Mouse (Mus musculus) hindbrain, embryonic 15.5 days (tissue): ENCODE data around the gene Lcorl. TPM values are rescaled to one million over a fixed set of nuclear protein-coding genes. Genes with fewer than 3 reads are reported as not detected.

ENCODE experiments used
- ATAC-seq: fragments of 200-750 bp; cut with Nextera tagmentation; 2 replicates; pipeline ENCODE4 v1.8.0; 2017; ENCODE audit warnings: low read depth, moderate number of reproducible peaks, moderate TSS enrichment; ENCODE audit not compliant: low FRiP score
- H3K27ac ChIP-seq: fragments of 300-500 bp; sonication (generic); replicated peaks from 2 replicates; pipeline ENCODE4 v1.5.1; 2015; ENCODE audit warnings: mild to moderate bottlenecking, inconsistent platforms
- H3K27me3 ChIP-seq: fragments of 300-500 bp; sonication (generic); 2 replicates; pipeline ENCODE4 v1.6.1; 2015; ENCODE audit warnings: control low read depth, inconsistent platforms
- H3K36me3 ChIP-seq: fragments of 300-500 bp; sonication (generic); 2 replicates; pipeline ENCODE4 v1.6.1; 2015; ENCODE audit warnings: control low read depth, inconsistent platforms
- H3K4me1 ChIP-seq: fragments of 300-500 bp; sonication (generic); replicated peaks from 2 replicates; pipeline ENCODE4 v1.6.1; 2015; ENCODE audit warnings: control low read depth, inconsistent platforms
- H3K4me2 ChIP-seq: fragments of 300-500 bp; sonication (generic); 2 replicates; pipeline ENCODE4 v1.6.1; 2015; ENCODE audit warnings: moderate library complexity, mild to moderate bottlenecking, inconsistent platforms
- H3K4me3 ChIP-seq: fragments of 300-500 bp; sonication (generic); 2 replicates; pipeline ENCODE4 v1.5.1; 2015; ENCODE audit warnings: mild to moderate bottlenecking, inconsistent platforms
- H3K9ac ChIP-seq: fragments of 300-500 bp; sonication (generic); 2 replicates; pipeline ENCODE4 v1.6.1; 2015; ENCODE audit warnings: inconsistent platforms
- H3K9me3 ChIP-seq: fragments of 300-500 bp; sonication (generic); 2 replicates; pipeline ENCODE4 v1.6.1; 2016; ENCODE audit warnings: control low read depth, inconsistent platforms
- WGBS: fragments of 180-500 bp; shearing (Covaris S2); methylation state at CpG from one replicate; pipeline ENCODE4 v1.1.7; 2015; 5-methylcytosine and 5-hydroxymethylcytosine counted together
- polyA plus RNA-seq: library from polyadenylated mRNA; unstranded; fragments of >200 nt; fragmentation: Nextera tagmentation; extraction: Ambion mirVana; gene quantifications from 2 replicates; pipeline ENCODE4 v1.2.1, GENCODE M21; 2015

Lcorl gene
- polyA plus RNA-seq, 1 experiment from 2014 or later = 40.3 TPM

DNA sequence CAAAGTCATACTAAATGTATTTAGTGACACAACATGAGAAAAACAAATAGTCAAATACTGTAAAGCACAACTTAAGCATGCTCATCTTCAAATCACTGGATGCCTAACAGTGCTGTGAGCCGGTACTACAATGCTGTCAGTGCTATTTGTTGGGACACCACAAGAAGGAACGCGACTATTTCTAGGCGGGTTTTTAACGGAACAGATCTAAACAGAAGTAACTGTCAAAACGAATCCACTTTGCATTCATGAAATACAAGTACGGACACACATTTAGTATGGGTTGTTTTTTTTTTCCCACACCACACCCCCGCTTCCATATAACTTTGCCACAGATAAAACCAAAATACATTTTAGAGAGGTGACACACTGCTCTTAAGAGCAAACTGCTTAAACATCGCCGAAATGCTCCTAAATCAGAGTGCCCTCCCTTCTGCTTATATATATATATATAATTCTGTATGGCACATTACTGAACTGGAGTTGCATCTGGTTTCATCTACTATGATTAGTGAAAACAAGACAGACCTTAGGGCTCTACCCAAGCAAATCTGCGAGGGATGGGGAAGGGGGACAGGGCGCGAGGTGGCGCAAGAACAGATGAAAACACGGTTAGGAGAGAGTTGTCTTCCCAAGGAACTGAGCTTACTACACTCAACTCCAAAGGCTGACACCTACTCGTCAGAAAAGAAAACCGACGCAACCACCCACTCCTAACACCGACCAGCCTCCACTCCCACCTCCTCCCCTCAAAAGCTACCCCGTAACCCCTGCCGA, 1.7 kb downstream of the Lcorl start:
- peak overlapping the region; percentile 84 for H3K9ac ChIP-seq
- H3K27ac ChIP-seq = peak overlapping the region; percentile 98
- H3K9me3 ChIP-seq = no peaks in the 10 kb centered on the region
- no peaks in the 10 kb centered on the region for H3K36me3 ChIP-seq
- peak overlapping the region; percentile 86 for H3K4me3 ChIP-seq
- peak; percentile 29 for ATAC-seq
- no peaks in the 10 kb centered on the region for H3K27me3 ChIP-seq
- WGBS = 19% methylated on average over 21 of the region's 21 CpGs
- H3K4me1 ChIP-seq = peaks cover 6% of the 10 kb centered on the region
- H3K4me2 ChIP-seq = peak overlapping the region; percentile 82

DNA sequence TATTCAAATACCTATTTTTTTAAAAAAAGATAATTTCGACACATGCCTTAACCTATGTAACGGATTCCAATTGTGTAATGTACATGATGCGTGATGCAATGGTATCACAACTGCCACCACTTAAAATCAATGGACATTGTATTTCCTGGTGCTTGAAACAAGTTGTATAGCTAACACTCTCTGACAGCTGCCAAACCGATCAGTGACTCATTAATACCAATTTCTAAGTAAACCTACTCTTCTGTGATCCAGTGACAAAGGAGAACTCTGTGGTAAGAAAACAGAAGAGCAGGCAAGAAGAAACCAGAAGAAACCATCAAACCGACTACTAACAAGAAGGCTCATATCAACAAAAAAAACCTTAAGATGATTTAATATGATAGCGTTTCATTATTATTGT, 12.7 kb downstream of the Lcorl start:
- WGBS = 97% methylated on average over 6 of the region's 6 CpGs
- Histone ChIP-seq H3K27ac (no peak overlapping the region), H3K9ac (no peak overlapping the region), H3K9me3 (no peaks in the 10 kb centered on the region), H3K27me3 (no peaks in the 10 kb centered on the region), H3K36me3 (no peaks in the 10 kb centered on the region), H3K4me1 (no peaks in the 10 kb centered on the region), H3K4me2 (no peak overlapping the region), H3K4me3 (no peak overlapping the region)
- ATAC-seq = no peak

DNA sequence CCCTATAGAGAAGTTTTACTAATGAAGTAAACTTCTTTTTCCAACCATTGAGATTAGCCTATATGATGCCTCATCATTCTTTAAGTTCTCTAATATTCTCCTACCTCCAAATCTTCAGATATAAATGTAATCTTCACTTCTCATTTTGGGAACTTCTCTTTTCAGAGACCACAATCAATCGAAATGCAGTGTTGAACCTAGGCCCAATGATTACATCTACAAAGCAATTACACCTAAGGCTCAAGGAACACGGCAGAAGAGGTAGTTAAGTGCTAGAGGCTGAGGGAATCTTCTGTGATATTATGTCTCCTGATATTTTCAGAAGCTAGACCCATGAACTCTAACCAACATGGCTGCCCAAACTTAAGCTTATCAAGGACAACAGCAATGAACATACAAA, 22.3 kb downstream of the Lcorl start:
- Histone ChIP-seq H3K4me3 (no peak overlapping the region), H3K4me1 (no peaks in the 10 kb centered on the region), H3K27me3 (no peaks in the 10 kb centered on the region), H3K9ac (no peak overlapping the region), H3K27ac (no peak overlapping the region), H3K36me3 (no peaks in the 10 kb centered on the region), H3K9me3 (0 out of 2 replicates have a peak, but pooled peaks cover 3% of the 10 kb centered on the region), H3K4me2 (no peak overlapping the region)
- ATAC-seq = no peak
- 95% methylated on average over 2 of the region's 2 CpGs for WGBS

DNA sequence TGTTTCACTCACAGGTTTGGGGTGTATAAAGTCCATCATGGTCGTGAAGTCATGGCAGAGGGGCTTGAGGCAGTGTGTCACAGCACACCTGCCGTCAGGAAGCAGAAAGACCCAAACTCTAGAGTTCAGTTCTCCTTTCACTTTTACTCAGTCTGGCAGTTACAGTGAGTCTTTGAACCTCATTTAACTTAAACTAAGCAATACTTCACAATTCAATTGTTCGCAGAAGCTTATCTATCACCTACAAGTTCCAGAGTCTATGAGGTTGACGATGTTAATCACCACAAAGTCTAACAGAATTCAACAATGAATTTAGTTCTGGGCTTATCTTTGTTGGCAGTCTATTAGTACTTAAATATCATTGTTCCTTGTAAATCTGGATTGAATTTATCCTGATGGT, 45.9 kb downstream of the Lcorl start:
- ATAC-seq = no peak

DNA sequence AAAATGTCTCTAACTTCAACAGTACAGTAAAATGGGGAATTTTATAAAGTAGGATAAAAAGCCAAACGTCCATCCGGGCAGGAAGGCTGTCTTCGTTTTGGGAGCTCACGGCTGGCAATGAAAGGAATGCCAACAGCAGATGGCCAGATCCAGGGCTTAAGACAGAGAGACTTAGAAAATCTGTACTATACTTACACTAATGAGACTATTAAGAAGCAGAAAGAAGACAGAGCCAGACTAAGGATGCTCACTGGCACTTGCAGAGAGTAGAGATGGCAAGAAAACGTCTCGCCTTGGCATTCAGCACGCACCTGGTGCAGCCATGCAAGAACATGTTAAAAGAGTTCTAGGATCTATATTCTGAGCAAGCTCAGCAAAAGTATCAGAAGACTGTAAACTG, 65.6 kb downstream of the Lcorl start:
- Histone ChIP-seq H3K27ac (no peak overlapping the region), H3K27me3 (no peaks in the 10 kb centered on the region), H3K9ac (no peak overlapping the region), H3K4me1 (no peaks in the 10 kb centered on the region), H3K4me3 (no peak overlapping the region), H3K4me2 (no peak overlapping the region), H3K9me3 (no peaks in the 10 kb centered on the region), H3K36me3 (no peaks in the 10 kb centered on the region)
- ATAC-seq = no peak
- 82% methylated on average over 7 of the region's 7 CpGs for WGBS

More for the DNA sequence above, 45.9 kb downstream of the Lcorl start:
- WGBS = 99% methylated on average over 4 of the region's 4 CpGs
- Histone ChIP-seq H3K4me3 (no peak overlapping the region), H3K4me2 (no peak overlapping the region), H3K27ac (no peak overlapping the region), H3K9me3 (0 out of 2 replicates have a peak, but pooled peaks cover 5% of the 10 kb centered on the region), H3K36me3 (peaks cover 4% of the 10 kb centered on the region; the same call in 1 of the 2 replicates), H3K9ac (no peak overlapping the region), H3K27me3 (no peaks in the 10 kb centered on the region), H3K4me1 (no peaks in the 10 kb centered on the region)

DNA sequence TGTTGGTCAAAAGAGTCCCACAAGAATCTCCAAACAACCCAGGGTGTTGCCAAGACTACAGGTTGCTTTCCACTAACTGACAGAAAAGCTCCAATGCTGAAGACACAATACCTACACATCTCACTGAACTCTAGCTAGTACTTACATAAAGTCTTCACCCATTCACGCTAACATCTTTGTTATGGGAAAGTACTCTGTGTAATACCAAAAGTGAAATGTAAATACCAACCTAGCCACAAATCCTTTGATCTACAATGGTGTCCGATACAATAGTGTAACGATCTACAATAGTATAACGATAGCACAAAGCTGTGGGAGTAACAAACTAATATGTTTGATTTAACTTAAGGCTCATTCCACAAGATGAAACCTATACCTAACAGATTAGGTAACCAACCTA, 67.2 kb downstream of the Lcorl start:
- no peaks in the 10 kb centered on the region for H3K4me1 ChIP-seq
- no peaks in the 10 kb centered on the region for H3K27me3 ChIP-seq
- H3K4me2 ChIP-seq = no peak overlapping the region
- no peak overlapping the region for H3K4me3 ChIP-seq
- no peak overlapping the region for H3K9ac ChIP-seq
- H3K9me3 ChIP-seq = no peaks in the 10 kb centered on the region
- H3K36me3 ChIP-seq = no peaks in the 10 kb centered on the region
- ATAC-seq = no peak
- 97% methylated on average over 4 of the region's 4 CpGs for WGBS
- no peak overlapping the region for H3K27ac ChIP-seq

DNA sequence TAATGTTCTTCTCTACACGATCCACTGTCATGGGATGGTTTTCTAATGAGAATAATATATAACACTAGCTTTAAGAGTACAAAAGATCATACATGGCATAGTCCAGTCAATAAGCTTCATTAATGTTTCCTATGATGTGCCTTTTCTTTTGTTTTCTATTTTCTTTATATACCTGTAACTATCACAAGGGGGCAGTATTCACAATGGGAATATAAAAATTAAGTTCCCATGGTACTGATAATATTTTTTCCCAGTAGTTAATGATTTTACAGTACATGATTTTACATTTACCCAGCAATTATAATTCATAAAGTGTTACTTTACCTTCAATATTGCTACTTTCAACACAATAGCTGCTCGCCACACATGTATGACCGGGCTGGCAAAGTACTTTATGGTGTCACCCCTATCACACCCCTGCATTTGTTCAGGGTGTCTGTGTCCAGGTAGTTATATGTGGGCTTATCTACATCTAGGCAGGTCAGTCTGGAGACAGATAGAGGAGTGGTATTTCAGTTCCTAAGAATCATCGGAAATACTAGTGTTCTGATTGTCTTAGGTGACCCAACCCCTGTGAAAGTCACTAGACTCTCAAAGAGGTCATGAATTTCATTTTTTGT, 99.8 kb downstream of the Lcorl start:
- Histone ChIP-seq H3K36me3 (no peaks in the 10 kb centered on the region), H3K9me3 (no peaks in the 10 kb centered on the region), H3K27me3 (no peaks in the 10 kb centered on the region), H3K27ac (no peak overlapping the region), H3K4me2 (no peak overlapping the region), H3K9ac (no peak overlapping the region), H3K4me3 (no peak overlapping the region), H3K4me1 (no peaks in the 10 kb centered on the region)
- WGBS = 90% methylated on average over 4 of the region's 4 CpGs
- ATAC-seq = no peak

DNA sequence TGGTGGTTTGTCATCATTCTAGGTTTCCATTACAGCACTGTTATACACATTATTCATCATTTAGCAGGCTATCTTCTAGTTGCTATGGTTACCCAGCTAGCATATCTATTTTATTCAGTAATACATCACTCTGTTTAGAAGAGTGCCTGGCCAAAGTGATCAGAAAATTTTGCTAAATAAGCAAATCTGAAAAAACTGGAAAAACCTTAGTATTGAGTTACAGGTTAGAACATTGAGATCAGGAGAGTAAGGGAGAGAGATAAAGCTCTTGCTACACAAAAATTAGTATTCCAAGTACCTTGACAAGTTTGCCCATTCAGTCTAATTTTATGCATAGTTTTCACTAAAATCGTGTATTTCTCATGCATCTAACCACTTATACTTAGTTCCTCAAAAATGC, 119.5 kb downstream of the Lcorl start:
- Histone ChIP-seq H3K9ac (no peak overlapping the region), H3K4me1 (no peaks in the 10 kb centered on the region), H3K27ac (no peak overlapping the region), H3K4me2 (no peak overlapping the region), H3K9me3 (no peaks in the 10 kb centered on the region), H3K36me3 (no peaks in the 10 kb centered on the region), H3K27me3 (no peaks in the 10 kb centered on the region), H3K4me3 (no peak overlapping the region)
- ATAC-seq = no peak
- whole genome bisulfite sequencing = 90% methylated on average over 1 of the region's 1 CpGs

DNA sequence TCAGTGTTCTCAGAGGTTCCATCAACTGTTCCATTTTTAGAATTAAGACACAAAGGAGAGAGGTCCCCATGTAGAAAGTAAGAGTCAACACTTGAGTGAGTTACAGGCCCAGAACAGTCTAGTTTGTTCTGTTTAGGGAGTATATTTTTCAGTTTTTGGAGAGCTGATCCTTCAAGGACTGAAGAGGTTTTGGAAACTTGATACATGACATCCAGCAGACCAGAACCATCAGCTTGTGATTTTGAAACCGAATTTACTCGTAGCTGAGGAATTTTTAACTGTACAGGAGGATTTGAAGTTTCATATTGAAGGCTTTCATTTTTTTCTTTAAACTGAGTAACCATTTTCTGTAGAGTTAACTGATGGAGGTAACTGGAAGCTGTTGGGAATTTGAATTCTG, 123.7 kb downstream of the Lcorl start:
- H3K27me3 ChIP-seq = no peaks in the 10 kb centered on the region
- H3K4me2 ChIP-seq = no peak overlapping the region
- no peak for ATAC-seq
- H3K27ac ChIP-seq = no peak overlapping the region
- WGBS = 95% methylated on average over 2 of the region's 2 CpGs
- H3K36me3 ChIP-seq = no peaks in the 10 kb centered on the region
- H3K9ac ChIP-seq = no peak overlapping the region
- H3K4me3 ChIP-seq = no peak overlapping the region
- no peaks in the 10 kb centered on the region for H3K9me3 ChIP-seq
- no peaks in the 10 kb centered on the region for H3K4me1 ChIP-seq

DNA sequence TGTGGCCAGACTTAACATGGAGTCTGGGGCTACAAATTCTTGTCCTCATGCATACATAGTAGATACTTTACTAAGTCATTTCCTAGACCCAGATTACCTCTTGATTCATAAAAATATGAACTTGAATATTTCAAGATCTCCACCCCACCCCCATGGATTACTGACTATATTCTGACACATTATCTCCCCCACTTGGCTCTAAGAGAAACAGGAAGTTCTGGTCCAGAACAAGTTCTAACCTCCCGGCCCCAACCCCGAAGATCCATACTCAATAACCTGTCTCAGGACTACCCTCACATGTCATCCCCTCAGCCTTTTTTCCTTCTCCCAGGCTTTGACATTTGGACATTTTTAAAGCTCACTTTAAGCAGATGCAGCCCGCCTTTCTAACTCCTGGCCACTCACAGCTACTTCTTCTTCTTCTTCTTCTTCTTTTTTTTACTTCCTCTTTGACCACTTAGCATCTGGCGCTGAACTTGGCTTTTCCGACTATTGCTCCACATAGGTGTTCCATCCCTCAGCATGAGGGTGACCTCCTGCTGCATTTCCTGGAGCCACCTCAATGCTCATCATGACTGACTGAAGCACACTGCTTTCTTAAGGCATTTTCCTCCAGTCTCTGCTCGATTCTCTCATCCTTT, 138.4 kb downstream of the Lcorl start:
- ATAC-seq = no peak
- 92% methylated on average over 6 of the region's 6 CpGs for WGBS
- H3K4me2 ChIP-seq = no peak overlapping the region
- H3K4me1 ChIP-seq = no peaks in the 10 kb centered on the region
- H3K4me3 ChIP-seq = no peak overlapping the region
- H3K9me3 ChIP-seq = no peaks in the 10 kb centered on the region
- H3K27me3 ChIP-seq = no peaks in the 10 kb centered on the region
- no peak overlapping the region for H3K9ac ChIP-seq
- H3K36me3 ChIP-seq = no peaks in the 10 kb centered on the region
- H3K27ac ChIP-seq = no peak overlapping the region

DNA sequence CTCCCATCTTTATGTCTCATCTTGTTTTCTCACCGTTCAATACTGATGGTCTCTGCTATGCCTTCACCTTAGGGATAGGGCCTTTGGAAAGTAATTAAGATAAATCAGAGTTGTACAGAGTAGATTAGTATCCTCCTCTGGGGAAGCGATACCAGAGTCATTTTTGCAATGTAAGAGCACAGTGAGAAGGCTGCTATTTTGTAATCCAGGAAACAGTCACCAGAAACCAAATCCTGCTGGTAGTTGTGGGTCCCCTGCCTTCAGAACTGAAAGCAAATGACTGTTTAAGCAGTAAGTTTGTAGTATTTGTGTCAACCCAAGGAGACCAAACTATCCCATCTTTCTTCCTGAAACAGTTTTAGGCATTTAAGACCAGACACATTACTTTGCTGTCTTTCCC, 147.8 kb downstream of the Lcorl start:
- Histone ChIP-seq H3K4me3 (no peak overlapping the region), H3K9me3 (no peaks in the 10 kb centered on the region), H3K4me2 (no peak overlapping the region), H3K36me3 (peaks cover 5% of the 10 kb centered on the region; the same call in 1 of the 2 replicates), H3K27ac (no peak overlapping the region), H3K4me1 (no peaks in the 10 kb centered on the region), H3K9ac (no peak overlapping the region), H3K27me3 (no peaks in the 10 kb centered on the region)
- 91% methylated on average over 2 of the region's 2 CpGs for WGBS
- no peak for ATAC-seq

DNA sequence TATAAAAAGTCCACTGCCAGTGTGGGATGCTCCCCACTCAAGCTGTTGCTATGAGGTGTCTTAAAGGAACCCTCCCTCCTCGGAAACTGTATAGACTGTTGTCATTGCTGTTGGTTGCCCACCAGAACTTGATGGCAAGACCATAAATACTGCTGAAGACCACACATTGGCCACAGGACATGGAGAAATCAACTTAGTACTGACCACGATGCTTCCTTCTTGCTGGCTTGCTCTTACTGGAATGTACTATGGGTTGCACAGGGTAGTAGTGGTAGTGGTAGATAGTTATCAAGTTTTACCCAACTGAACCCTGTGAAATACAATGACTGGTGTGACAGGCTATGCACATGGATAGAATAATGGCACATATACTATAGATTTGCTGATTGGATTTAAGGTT, 150.6 kb downstream of the Lcorl start:
- no peaks in the 10 kb centered on the region for H3K9me3 ChIP-seq
- no peak overlapping the region for H3K4me3 ChIP-seq
- no peak overlapping the region for H3K9ac ChIP-seq
- no peaks in the 10 kb centered on the region for H3K4me1 ChIP-seq
- peaks cover 5% of the 10 kb centered on the region; the same call in 1 of the 2 replicates for H3K36me3 ChIP-seq
- ATAC-seq = no peak
- no peak overlapping the region for H3K27ac ChIP-seq
- no peak overlapping the region for H3K4me2 ChIP-seq
- 96% methylated on average over 2 of the region's 2 CpGs for WGBS
- H3K27me3 ChIP-seq = no peaks in the 10 kb centered on the region
